Mouse (Mus musculus): ENCODE measurements around the gene Gucd1. TPM values are rescaled to one million over a fixed set of nuclear protein-coding genes. Genes with fewer than 3 reads are reported as not detected.
"Not testable (repeated sequence)": the region's sequence is repeated elsewhere in the genome, so short reads cannot be mapped to it uniquely, and the experiment has no call there.

Gene Gucd1
- polyA plus RNA-seq (2016; fragmentation: Nextera tagmentation; extraction: Ambion mirVana) = 31.1 and 31.7 TPM in 2 replicates

DNA sequence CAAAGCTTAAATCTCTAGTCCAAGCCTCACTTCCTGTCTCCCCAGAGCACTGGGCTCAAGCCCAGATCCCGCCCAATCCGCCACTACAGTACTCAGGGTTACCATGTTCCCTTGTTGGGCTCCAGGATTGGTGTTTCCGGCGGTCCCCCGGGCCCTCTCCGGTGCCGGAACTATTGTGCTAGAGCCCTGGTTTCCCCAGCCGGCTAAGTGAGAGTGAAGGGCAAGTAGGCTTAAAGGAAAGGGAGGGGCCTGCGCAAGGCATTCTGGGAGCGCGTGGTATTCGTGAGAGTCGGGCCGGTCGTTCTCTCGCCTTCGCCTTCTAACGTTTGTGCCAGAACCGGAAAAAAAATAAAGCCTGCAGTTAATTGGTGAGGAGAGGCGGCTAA lies at the start of gene Gucd1:
Gene Gucd1, minus strand, starts transcription at position 215 of the 386 bp plus-strand sequence.
- peak within 1 kb of the TSS; percentile 90 for H3K4me2 ChIP-seq (replicated peaks)
- peaks cover 33% of the 10 kb centered on the region for H3K36me3 ChIP-seq
- peak within 1 kb of the TSS; percentile 89 for H3K4me3 ChIP-seq
- H3K4me1 ChIP-seq = peaks cover 26% of the 10 kb centered on the region
- ATAC-seq (ENCODE audit: insufficient number of reproducible peaks, insufficient read depth, low FRiP score, low TSS enrichment) = peak; percentile 89
- H3K9me3 ChIP-seq = no peaks in the 10 kb centered on the region
- WGBS = under 1% methylated on average over 20 of the region's 20 CpGs
- H3K27me3 ChIP-seq = no peaks in the 10 kb centered on the region
- peak within 1 kb of the TSS; percentile 93 for H3K9ac ChIP-seq
- peak within 1 kb of the TSS; percentile 98 for H3K27ac ChIP-seq

DNA sequence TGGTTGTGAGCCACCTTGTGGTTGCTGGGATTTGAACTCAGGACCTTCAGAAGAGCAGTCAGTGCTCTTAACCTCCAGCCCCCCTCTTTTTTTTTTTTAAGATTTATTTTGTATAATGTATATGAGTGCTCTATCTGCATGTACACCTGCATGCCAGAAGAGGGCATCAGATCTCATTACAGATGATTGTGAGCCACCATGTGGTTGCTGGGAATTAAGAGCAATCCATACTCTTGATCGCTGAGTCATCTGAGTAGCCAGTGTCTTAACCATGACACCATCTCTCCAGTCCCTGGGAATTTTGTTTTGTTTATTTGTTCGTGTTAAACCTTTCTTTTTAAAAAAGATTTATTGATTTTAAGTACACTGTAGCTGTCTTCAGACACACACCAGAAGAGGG lies 49.0 kb upstream of the Gucd1 start:
- H3K4me3 ChIP-seq, H3K27me3 ChIP-seq: not testable (repeated sequence)
- 80% methylated on average over 2 of the region's 2 CpGs for WGBS

DNA sequence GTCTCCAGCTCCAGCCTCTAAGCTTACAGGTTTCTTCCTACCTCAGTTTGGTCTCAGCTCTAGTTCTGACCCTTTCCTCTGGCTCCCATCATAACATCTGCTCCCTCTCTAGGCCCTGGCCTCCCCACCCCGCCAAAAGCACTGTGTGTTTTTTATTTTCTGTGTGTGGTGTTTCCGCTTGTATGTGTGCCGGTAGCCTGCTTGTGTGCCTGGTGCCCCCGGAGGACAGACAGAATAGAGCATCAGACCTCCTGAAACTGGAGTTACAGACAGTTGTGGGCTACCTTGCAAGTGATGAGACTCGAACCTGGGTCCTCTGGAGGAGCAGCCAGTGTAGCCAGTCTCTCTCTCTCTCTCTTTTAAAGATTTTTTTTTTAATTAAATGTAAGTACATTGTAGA lies 48.5 kb upstream of the Gucd1 start:
- no peak overlapping the region for H3K27ac ChIP-seq
- H3K36me3 ChIP-seq = no peaks in the 10 kb centered on the region
- no peaks in the 10 kb centered on the region for H3K9me3 ChIP-seq
- no peaks in the 10 kb centered on the region; the same call in 1 of the 2 replicates for H3K4me1 ChIP-seq
- peaks cover 11% of the 10 kb centered on the region for H3K27me3 ChIP-seq
- 83% methylated on average over 5 of the region's 5 CpGs for WGBS
- no peak overlapping the region for H3K4me2 ChIP-seq (replicated peaks)
- ATAC-seq (ENCODE audit: insufficient number of reproducible peaks, insufficient read depth, low FRiP score, low TSS enrichment) = no peak
- H3K4me3 ChIP-seq = no peak overlapping the region
- H3K9ac ChIP-seq = no peak overlapping the region

More for the DNA sequence above, 49.0 kb upstream of the Gucd1 start:
- H3K36me3 ChIP-seq; ATAC-seq (ENCODE audit: insufficient number of reproducible peaks, insufficient read depth, low FRiP score, low TSS enrichment); H3K4me1 ChIP-seq; H3K4me2 ChIP-seq (replicated peaks); H3K9me3 ChIP-seq; H3K27ac ChIP-seq; H3K9ac ChIP-seq: not testable (repeated sequence)

DNA sequence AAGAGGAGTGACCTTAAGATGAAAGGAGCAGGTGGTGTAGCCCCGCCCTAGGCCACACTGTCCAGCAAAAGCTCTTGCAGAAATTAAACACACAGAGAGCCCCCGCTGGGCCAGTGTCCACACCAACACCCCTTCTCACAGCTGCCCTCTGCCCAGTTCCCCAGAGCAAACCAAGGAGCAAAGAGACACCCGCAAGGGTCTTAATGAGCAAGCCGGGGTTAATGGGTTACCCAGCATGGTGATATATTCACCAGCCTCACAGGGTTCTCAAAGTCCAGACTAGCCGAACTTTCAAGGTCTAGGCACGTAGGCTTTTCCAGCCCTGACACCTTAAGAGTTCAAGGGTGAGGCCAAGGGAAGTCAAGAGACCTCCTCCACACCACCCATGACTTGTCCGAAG lies 48.1 kb upstream of the Gucd1 start:
- Histone ChIP-seq H3K4me1 (no peaks in the 10 kb centered on the region; the same call in 1 of the 2 replicates), H3K36me3 (no peaks in the 10 kb centered on the region), H3K4me2 (replicated peaks) (no peak overlapping the region), H3K27me3 (peaks cover 15% of the 10 kb centered on the region), H3K9me3 (no peaks in the 10 kb centered on the region), H3K4me3 (no peak overlapping the region), H3K27ac (no peak overlapping the region), H3K9ac (no peak overlapping the region)
- WGBS = 80% methylated on average over 7 of the region's 7 CpGs
- ATAC-seq (ENCODE audit: insufficient number of reproducible peaks, insufficient read depth, low FRiP score, low TSS enrichment) = no peak; the same call in 1 of the 2 replicates

- no peak overlapping the region for H3K4me3 ChIP-seq
- no peaks in the 10 kb centered on the region for H3K9me3 ChIP-seq
- H3K36me3 ChIP-seq = no peaks in the 10 kb centered on the region
- H3K4me2 ChIP-seq (replicated peaks) = no peak overlapping the region
- peaks cover 4% of the 10 kb centered on the region; the same call in 1 of the 2 replicates for H3K4me1 ChIP-seq
- H3K9ac ChIP-seq = no peak overlapping the region
- WGBS = 62% methylated on average over 6 of the region's 6 CpGs
- no peak for ATAC-seq (ENCODE audit: insufficient number of reproducible peaks, insufficient read depth, low FRiP score, low TSS enrichment)
- peaks cover 18% of the 10 kb centered on the region for H3K27me3 ChIP-seq
- no peak overlapping the region for H3K27ac ChIP-seq
These were observed 47.7 kb upstream of the Gucd1 start for GRCm38 (mm10) chr10:75565436-75565835.

DNA sequence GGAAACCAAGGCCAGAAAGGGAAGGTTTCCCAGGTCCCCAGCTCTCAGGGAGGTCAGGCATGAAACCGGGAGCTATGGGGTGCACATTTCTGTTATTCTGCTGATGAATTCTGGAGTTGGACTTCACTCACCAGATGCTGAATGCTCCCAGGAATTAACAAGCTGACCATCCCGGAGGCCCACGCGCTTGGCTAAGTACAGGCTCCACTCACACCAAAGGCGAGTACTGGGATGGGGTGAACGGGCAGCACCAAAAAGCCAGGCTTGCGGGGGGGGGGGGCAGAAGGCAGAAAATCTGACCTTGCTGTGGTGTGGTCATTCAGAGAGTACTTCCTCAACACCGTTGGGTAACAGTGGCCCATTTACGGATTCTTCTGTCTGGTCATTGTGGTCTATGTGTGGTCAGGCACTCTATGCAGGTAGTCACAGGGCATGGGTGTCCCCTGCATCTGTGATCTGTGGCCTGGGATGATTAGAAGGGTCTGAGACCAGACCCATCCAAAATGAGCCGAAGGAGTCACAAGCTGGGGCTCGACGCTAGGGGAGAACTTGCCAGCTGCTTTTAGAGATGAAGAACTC lies 47.0 kb upstream of the Gucd1 start:
- ATAC-seq (ENCODE audit: insufficient number of reproducible peaks, insufficient read depth, low FRiP score, low TSS enrichment) = no peak
- Histone ChIP-seq H3K27ac (no peak overlapping the region), H3K27me3 (peaks cover 24% of the 10 kb centered on the region), H3K4me3 (no peak overlapping the region), H3K4me2 (replicated peaks) (no peak overlapping the region), H3K9ac (no peak overlapping the region), H3K36me3 (no peaks in the 10 kb centered on the region), H3K4me1 (peaks cover 9% of the 10 kb centered on the region; the same call in 1 of the 2 replicates), H3K9me3 (no peaks in the 10 kb centered on the region)
- WGBS = 81% methylated on average over 12 of the region's 12 CpGs

DNA sequence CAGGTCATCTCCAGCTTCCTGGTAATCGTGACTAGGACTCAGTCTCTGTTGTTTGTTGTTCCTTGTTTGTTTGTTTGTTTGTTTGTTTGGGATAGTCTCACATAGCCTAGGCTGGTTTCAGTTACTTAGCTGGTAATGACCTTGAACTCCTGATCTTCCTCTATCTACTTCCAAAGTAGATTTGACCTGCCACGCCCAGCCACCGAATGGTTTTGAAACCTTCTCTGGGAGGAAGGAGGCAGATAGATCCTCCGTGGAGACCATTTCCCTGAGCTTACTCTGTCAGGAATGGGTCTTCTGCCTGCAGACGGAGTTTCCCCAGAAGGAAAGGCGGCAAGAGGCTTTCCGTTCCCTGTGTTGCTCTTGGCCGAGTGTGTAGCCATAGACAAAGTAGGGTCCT lies 44.8 kb upstream of the Gucd1 start:
- Histone ChIP-seq H3K27me3 (peaks cover 32% of the 10 kb centered on the region), H3K4me2 (replicated peaks) (no peak overlapping the region), H3K4me3 (no peak overlapping the region), H3K27ac (no peak overlapping the region), H3K4me1 (peaks cover 16% of the 10 kb centered on the region), H3K9ac (no peak overlapping the region), H3K36me3 (no peaks in the 10 kb centered on the region), H3K9me3 (no peaks in the 10 kb centered on the region)
- ATAC-seq (ENCODE audit: insufficient number of reproducible peaks, insufficient read depth, low FRiP score, low TSS enrichment) = no peak
- WGBS = 84% methylated on average over 8 of the region's 8 CpGs

DNA sequence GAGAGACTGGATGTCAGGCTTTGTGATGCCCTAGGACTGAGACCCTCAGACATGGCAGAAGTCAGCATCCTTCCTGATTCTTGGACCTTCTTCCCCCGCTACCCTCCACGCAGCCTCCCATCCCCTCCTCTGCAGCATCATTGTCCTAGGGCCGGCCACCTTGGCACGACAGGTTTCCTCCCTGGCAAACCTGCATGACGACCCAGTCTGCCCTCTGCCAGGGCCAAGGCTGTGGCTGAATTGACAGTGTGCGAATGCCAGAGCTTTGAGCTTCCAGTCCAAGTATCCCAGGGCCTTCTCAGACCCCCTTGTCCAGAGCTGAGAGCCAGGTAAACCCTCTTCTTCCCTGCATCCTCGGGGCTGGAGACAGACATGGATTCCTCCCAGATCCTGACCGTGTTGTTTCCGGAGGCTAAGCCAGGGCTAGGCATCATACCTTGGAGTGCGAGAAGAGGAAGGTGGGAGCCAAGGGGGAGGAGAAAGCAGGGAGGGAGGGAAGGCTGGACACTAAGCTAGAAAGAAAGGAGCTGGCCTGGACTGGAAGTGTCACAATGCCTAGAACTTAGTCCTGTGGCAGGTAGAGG lies 43.4 kb upstream of the Gucd1 start, which contains the start of gene Ggt1:
Gene Ggt1, plus strand, starts transcription at position 534 of the 584 bp plus-strand sequence.
- no peak within 1 kb of the TSS for H3K27ac ChIP-seq
- ATAC-seq (ENCODE audit: insufficient number of reproducible peaks, insufficient read depth, low FRiP score, low TSS enrichment) = no peak

DNA sequence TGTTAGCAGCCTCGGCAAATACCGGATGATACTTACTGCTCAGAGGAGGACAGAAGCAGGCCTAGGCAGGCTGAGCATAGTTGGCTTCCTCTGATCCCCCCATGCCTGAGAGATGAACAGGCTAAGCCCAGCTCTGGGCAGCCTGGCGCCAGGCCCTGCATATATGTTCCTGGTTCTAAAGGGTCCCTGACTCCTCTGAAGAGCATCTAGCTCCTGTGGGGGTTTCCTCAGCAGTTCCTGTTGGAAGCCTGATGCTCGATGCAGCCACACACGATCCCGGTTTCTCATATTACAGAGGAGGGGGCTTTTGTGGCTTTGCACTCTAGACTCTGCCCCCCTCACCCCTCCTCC lies 42.8 kb upstream of the Gucd1 start:
- peaks cover 28% of the 10 kb centered on the region for H3K4me1 ChIP-seq
- no peaks in the 10 kb centered on the region for H3K9me3 ChIP-seq
- peak overlapping the region; percentile 72; the same call in 1 of the 2 replicates for H3K9ac ChIP-seq
- H3K27ac ChIP-seq = no peak overlapping the region
- H3K4me2 ChIP-seq (replicated peaks) = peak overlapping the region; percentile 96
- ATAC-seq (ENCODE audit: insufficient number of reproducible peaks, insufficient read depth, low FRiP score, low TSS enrichment) = peak; percentile 20; the same call in 1 of the 2 replicates
- no peaks in the 10 kb centered on the region for H3K36me3 ChIP-seq
- 5% methylated on average over 6 of the region's 6 CpGs for WGBS
- H3K27me3 ChIP-seq = peaks cover 32% of the 10 kb centered on the region
- H3K4me3 ChIP-seq = peak overlapping the region; percentile 58

More for the DNA sequence above, 43.4 kb upstream of the Gucd1 start, which contains the start of gene Ggt1:
- Histone ChIP-seq H3K9me3 (no peaks in the 10 kb centered on the region), H3K27me3 (peaks cover 32% of the 10 kb centered on the region), H3K4me1 (peaks cover 22% of the 10 kb centered on the region), H3K4me3 (peak within 1 kb of the TSS; percentile 58), H3K4me2 (replicated peaks) (peak within 1 kb of the TSS; percentile 96), H3K9ac (peak within 1 kb of the TSS; percentile 72; the same call in 1 of the 2 replicates), H3K36me3 (no peaks in the 10 kb centered on the region)
- 49% methylated on average over 10 of the region's 10 CpGs for WGBS

DNA sequence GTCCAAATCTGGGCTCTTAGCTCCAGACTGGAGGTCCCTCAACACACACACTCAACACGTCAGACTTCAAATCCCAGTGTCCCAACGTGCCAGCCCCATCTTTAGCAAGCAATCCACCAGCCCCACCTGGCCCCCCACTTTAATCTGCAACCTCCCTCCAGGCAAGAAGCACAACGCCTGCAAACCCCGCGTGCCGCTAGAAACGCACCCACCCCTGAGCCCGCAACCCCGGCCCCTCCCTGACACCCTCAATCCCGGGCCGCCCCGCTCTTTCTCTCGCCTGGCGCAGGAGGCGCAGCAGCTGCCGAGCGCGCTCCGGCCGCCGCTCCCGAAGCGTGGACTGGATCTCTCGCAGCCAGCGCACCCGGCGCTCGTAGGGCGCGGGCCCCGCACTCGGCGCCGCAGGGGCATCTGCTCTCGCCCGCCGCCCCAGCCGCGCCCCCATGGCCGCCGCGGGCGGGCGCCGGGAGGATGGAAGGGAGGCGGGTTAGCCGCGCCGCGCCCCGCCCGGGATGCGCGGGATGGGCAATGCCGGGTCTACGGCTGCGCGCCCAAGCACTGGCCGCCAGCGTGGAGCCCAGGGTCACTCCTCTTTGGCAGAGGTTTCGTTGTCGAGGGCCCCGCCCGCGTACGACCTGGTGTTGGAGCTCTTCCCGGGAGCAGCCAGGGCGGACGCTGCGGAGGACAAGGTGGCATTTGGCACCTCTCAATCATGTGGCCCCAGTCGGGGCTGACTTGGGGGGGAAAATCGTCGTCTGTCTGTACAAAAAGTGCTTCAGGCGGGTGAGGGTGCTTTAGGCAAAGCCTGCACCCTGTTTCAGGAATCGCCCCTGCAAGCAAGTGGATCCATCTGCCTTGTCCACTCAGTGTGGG lies 42.1 kb upstream of the Gucd1 start, which contains the start of gene Lrrc75b:
Gene Lrrc75b, minus strand, starts transcription at position 655 of the 873 bp plus-strand sequence.
- H3K9ac ChIP-seq = peak within 1 kb of the TSS; percentile 72
- peaks cover 32% of the 10 kb centered on the region for H3K27me3 ChIP-seq
- no peaks in the 10 kb centered on the region for H3K36me3 ChIP-seq
- peak within 1 kb of the TSS; percentile 96 for H3K4me2 ChIP-seq (replicated peaks)
- H3K9me3 ChIP-seq = no peaks in the 10 kb centered on the region
- ATAC-seq (ENCODE audit: insufficient number of reproducible peaks, insufficient read depth, low FRiP score, low TSS enrichment) = no peak
- under 1% methylated on average over 68 of the region's 75 CpGs for WGBS
- H3K27ac ChIP-seq = 0 out of 2 replicates have a peak within 1 kb of the TSS, but pooled peaks have one; percentile 1
- H3K4me1 ChIP-seq = peaks cover 29% of the 10 kb centered on the region
- peak within 1 kb of the TSS; percentile 58 for H3K4me3 ChIP-seq

GRCm38 (mm10) chr10:75559041-75559675 lies 41.4 kb upstream of the Gucd1 start:
- Histone ChIP-seq H3K4me1 (peaks cover 29% of the 10 kb centered on the region), H3K9me3 (no peaks in the 10 kb centered on the region), H3K9ac (peak overlapping the region; percentile 72), H3K36me3 (no peaks in the 10 kb centered on the region), H3K27me3 (peaks cover 32% of the 10 kb centered on the region), H3K4me3 (peak overlapping the region; percentile 58), H3K27ac (0 out of 2 replicates have a peak overlapping the region, but pooled peaks have one; percentile 1), H3K4me2 (replicated peaks) (peak overlapping the region; percentile 96)
- WGBS = 5% methylated on average over 14 of the region's 14 CpGs
- ATAC-seq (ENCODE audit: insufficient number of reproducible peaks, insufficient read depth, low FRiP score, low TSS enrichment) = no peak
